Mouse (Mus musculus): ENCODE results near the gene Tle4.

Gene Tle4

DNA sequence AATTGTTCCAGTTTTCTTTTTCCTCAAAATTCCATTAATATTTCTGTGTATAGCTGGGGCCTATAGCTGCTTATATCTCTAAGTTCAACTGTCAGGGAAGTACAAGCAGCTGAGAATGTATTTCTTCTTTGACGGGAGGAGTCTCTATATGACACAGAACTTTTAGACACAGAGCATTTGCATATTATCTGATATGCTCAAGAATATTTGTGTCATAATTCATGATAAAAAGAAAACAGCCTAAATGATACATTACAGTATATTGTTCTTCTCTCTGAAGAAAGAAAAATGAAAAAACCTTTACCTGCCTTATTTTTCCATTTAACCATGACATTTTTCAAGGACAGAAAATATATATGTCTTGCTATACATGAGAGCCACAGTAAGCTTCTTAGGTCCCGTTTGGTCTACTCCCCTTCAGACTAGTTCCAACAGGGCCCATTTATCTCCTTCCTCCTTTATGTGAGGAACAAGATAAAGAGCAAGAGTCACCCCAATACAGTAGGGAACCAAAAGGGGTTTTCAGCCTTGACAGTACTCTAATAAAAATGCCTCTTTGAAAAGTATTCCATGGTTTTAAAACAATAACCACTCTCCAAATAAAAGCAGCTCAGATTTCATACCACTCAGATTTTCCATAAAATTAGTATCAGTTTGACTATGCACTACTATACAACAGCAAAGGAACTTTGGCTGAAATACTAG is 77.6 kb downstream of the Tle4 start:
- no peak for DNase-seq (ENCODE audit: low read depth)

DNA sequence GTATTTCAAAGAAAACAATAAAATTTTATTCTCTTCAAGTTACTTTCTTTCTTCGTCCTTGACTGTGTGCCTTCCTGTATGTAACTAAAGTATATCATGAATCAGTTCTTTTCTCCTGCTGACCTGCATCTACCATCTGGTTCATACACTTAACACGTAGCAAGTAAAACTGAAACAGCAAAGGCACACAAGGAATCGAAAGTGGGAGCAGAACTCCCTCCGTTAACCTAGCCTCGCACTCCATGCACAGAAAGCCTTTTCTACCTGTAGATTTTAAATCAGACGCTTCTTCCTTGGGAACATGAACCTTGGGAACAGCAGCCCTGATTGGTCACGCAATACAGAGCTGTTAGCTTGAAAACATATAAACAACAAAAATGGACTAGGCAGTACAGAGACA is 78.7 kb downstream of the Tle4 start:
- DNase-seq (ENCODE audit: low read depth): no peak

DNA sequence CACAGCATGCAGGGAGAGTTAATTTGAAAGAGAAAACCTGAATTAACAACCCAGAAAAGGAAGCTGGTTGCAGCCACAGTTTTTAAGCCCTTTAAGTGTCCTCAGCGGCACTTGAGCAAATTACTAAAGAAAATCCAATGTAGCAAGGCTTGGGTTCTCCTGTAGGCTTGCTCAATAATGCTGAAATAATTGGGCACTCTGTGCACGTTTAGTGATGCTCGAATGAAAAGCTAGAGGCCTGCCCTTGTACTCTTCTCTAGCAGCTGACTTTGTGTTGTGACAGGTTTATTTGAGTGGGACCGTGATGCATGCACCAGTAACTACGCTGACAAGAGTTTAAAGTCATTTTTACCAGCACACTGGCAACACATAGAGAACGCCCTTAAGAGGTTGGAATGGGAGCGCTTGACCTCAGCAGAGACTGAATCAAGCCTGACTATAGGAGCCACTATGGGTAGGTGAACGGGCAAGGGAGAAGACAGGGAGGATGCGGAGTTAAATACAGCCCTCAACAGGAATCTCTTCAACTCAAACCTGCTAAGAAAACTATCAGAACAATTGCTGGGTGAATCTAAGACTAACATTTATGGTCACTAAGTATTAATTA is 79.3 kb downstream of the Tle4 start:
- no peak for DNase-seq (ENCODE audit: low read depth)

DNA sequence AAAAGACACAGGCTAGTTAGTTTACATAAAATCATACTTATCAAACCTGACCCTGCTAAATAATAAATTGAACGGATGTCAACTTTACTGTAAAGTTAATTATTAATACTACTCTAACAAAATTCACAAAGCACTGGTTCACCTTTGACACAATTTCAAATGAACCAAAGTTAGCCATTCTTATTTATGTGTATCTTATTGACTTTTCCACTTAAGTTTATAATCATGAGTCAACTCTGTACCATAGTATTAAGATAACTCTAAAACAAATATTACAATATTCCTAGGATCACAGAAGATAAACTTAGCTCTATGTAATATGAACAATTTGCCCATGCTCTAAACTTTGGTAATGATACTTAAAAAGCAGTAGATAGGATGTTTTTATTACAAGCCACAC is 81.4 kb downstream of the Tle4 start:
- DNase-seq (ENCODE audit: low read depth): no peak

DNA sequence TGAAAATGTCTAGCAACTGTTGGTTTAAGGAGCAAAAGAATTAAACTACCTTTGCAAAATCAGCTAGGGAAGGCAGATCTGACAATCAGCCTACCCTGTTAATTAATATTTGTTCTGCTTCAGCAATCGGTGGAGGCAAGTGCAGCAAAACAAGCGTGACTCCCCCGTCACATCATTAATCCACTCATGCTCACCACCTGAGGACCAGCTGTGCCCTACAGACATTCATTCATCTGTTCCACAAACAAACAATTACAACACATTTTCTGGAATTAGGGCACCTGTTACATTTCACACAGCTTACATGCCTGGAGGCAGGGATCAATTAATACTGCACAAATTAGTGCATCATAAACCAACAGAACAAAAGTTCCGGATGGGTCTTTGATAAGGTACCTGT is 89.0 kb downstream of the Tle4 start:
- DNase-seq (ENCODE audit: low read depth): no peak

DNA sequence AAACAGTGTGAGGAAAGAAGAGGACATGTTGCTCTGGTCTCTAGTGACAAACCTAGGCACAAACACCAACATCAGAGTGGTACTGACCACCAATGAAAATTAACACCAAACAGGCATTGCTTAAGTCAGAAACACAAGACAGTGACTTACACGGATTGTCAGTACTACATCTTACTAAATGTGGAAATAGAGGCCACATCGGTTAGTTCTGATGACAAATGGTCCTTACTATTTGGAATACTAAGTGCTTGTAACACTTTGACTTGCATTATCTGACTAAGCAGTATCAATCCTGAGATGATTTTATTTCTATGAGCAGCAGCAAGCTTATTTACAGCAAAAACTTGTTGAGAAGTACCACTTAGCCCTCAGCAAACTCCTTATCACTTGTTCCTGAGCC is 89.9 kb downstream of the Tle4 start:
- DNase-seq (ENCODE audit: low read depth): no peak

DNA sequence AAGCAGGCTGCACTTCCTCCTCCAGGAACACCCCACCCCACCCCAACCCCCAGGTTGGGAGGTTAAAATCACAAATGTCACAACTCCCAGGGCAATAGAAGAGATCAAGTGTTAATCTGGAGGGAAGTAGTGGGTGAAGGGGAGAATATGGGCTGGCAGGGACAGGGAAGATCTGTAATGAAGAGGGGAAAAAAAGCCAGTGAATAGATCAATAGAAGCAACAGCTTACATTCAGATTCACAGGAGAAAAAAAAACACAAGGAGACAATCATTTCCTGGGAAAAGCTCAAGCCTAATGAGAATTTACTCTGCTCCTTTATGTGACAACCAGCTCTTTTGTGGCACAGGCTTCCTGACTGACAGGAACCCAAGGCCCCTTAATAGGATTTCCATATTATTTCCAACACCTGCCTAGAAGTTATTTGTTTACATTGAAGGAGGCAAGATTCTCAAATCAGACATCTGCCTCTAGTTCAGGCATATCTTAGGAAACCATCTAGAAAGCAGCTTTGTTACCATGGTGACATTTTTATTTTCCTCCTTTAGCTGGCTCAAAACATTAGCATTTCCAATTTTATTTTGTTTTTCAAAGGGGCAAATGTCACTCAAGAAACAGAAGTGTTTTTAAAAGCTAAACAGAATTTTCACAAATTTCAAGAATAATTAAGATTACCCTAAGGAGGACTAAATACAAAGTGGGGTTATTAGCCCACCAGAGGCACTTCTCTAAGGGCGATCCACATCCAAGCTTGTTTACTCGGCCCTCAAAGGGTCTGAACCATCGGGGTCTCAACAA is 90.8 kb downstream of the Tle4 start:
- DNase-seq (ENCODE audit: low read depth): no peak

DNA sequence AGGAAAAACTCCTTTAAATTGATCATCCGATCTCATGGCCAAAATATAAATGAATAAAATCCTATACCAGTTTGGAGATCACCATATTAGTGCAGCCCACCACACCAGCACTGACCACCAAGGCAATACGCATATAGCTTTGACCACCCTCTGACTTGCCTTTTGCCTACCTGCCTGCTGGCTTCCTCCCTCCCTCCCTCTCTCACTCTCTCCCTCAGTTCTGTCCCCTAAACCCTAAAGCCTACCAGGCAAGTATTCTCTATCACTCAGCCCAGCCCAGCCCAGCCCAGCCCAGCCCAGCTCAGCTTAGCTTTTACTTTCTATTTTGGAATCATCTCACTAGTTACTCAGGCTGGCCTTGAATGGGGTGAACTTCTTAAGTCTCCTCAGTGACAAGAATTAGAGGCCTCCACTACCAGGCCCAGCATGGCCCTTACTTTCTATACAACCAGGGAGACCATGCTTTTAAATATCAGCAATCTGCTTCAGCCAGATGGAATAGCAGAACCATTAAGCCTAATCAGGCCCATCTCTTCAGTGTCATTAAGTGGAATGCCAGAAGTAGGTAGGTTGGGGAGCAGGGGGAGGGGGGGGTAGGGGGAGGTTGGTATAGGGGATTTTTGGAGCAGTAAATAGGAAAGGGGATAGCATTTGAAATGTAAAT is 91.8 kb downstream of the Tle4 start:
- DNase-seq (ENCODE audit: low read depth): no peak

DNA sequence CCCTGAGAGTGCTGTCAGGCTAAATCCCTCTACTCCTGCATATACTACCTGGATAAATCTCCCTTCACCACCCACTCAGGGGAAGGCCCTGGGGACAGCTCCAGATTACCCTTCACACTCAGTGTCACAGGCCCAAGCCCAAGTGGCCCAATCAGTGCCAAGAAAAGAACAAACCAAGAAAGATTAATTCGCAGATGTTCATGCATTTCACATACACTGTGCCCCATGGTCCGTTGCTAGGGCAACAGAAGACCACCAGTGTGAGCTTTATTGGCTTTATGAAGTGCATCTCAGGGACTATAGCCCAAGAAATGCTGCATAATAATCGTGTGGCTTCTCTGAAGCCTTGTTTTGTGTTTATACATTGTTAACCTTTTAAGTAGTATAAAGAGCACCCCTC is 92.5 kb downstream of the Tle4 start:
- no peak for DNase-seq (ENCODE audit: low read depth)

DNA sequence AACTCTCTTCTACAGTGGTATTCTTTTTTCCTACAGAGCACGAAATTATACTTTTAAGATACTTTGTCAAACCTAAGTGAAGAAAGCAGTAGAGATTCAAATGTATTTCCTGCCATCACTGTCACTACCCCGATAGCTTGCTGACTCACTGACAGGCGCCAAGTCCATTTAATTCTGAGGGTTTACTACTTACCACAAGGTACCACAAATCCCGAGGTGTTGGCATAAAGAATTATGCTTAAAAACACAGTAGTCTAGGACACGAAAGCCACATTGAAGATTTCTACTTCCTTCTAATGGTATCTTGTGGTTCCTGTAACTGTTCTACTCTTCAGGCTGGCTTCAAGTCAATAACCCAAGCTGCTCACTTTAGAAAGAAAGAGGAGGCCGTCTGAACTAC is 94.0 kb downstream of the Tle4 start:
- no peak for DNase-seq (ENCODE audit: low read depth)

DNA sequence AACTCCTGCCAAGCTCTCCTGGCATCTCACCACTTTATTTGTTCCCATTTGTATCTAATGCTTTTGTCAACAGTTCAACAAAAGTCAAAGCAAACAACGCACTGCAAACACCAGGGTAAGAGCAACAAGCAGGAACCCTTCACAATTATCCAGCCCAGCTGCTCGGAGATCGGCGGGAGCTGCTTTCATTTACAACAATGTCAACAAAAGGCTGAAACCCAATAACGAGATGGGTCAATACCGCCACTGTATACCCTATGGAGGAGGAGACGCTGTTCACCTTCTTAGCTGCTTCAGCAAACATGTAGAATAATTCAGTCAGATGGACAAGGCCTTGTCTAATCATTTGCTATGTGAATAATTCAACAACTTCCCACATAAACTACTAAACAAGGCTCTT is 95.6 kb downstream of the Tle4 start:
- DNase-seq (ENCODE audit: low read depth): no peak

DNA sequence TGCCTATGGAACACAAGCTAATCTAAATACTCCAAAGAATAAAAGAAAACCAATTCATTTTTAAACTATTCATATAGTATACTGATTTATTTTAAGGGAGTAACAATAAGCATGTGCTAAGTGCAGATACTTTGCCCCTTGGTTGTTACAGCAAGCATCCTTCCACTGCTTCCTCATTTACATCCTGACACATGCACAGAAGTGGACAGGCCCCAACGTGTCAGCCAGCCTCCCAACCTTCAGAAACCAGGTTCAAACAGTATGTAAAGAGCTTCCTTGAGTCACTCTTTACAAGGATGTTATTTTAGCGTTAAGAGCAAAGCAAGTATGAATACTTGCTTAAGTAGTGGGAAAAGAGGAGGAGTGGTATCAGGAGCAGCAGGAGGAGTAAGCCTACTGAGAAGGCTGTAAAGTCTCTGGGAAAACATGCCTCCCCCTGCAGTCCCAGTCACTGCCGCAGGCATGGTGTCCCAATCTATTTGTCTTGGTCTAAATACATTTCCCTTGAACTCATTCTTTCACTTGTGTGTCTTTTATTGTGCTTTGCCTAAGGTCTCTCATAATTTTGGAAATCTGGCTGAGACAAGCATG is 97.9 kb downstream of the Tle4 start:
- no peak for DNase-seq (ENCODE audit: low read depth)

DNA sequence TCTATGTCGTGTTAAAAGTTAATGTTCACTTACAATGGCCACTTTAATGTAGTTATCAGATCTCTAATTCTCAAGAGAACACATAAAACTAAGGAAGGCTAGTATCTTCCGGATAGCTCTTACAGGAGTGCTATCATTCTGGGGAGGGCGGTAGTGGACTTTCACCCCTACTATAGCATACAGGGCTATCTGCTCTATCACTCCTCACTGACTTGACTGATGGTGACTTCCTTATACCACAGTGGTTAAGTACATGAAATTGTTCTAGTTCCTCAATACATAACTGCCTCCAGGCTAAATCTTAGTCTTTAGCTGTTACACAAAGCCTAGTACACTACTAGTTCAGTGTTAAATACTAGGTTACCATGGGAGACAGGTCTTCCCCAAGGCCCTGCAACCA is 104.8 kb downstream of the Tle4 start:
- no peak for DNase-seq (ENCODE audit: low read depth)

DNA sequence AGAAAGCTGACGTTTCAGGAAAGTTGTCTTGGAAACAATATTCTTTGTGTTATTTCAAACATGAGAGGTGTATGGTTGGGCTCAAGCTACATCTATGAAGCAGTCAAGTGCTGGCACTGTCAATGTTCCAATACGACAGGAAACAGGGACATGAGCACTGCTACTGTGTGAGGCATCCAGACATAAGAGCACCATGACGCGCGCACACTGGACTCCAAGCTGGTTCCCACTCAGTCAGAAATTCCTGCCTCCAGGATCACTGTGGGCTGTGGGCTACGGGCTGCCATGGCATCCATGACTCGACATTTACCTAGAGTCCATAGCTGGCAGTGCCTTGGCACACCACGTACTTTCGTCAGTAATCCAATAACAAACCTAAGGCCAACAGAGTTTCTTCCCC is 110.7 kb downstream of the Tle4 start:
- no peak for DNase-seq (ENCODE audit: low read depth)

DNA sequence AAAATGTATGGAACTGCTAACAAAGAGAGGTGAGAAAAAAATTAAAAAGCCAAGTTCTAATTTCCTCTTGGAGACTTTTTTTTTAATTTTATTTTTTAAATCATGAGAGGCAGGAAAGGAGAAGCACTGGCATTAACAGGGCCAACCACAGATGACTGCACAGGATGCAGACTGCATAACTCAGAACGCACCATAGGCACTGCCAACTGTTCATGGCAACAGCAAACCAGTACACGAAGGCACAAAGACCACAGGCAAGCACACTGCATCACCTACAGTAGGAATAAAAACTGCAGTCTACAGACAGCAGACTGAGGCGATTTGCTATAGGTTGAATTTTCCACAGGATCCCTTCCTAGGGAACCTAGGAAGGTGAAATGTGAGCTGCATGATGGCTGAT is 112.7 kb downstream of the Tle4 start:
- DNase-seq (ENCODE audit: low read depth): no peak

DNA sequence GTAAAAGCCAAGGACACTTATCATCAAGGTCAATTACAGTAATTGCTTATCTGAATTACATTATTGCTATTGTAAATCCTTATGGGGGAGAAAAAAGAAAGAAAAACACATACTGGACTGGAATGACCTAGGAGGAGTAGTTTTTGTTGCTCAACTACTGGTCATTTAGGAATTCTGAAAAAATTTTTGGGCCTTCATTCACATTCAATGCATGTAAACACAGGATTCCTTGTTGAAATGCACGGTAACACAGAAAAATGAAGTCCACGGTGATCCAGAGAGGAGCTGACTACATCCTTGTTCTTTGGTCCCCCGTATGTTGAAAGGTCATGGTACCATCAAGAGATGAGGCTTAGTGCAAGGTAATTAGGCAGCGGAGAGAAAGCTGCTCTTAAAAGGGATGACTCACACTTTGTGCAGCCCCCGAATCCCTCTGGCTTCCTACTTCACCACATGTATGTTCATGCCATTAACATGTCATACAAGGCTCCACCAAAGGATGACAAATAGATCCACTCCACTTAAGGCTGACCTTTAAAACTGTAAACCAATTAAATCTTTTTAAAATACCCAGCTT is 115.2 kb downstream of the Tle4 start:
- no peak for DNase-seq (ENCODE audit: low read depth)

DNA sequence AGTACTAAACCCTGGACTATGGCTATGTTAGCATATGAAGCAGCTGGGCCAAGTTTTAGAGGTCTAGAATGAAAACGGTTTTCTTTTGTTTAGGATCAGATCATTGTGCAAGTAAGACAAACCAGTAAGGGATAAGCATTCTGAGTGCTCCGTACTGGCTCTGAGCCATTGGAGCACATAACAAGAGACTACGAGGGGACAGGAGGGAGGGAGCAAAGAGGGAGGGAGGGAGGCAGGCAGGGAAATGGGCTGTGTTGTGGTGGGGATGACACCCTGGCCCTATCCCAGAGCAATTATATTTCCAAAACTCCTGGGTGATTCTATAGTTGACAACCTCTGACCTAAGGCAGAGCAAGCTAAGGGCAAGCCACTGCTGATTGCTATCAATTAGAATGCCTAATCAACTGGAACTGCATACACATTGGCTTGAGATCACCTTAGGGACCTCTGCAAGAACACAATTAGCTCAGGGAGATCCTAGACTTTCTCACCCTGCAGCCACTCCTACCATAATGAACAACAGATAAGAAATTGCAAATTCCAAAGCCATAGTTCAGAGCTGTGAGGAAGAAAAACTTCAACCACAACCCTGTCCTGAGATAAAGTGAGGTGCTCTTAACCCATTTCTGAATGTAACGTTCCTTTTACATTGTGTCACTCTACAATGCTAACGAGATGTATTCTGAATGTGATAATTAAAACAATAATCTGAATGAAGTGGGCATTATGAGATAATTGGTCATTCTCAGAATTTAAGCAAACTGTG is 115.9 kb downstream of the Tle4 start:
- DNase-seq (ENCODE audit: low read depth): no peak

DNA sequence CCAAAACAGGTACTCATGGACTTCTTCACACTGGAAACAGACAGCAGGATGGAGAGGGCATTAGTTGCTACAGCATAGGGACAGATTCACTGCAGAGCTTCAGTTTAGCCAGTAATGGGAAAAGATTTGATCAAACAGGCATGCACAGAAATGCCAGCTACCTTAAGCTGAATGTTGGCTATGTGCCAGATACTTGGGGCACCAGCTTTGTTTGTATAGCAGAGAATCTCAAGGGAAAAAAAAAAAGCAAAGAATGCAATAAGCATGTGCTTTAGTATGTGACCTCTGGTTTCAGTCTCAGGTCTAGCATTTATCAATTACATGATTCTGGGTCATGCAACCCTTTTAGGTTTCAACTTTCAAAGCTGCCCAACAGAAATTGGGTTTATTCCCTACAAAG is 118.1 kb downstream of the Tle4 start:
- DNase-seq (ENCODE audit: low read depth): no peak

DNA sequence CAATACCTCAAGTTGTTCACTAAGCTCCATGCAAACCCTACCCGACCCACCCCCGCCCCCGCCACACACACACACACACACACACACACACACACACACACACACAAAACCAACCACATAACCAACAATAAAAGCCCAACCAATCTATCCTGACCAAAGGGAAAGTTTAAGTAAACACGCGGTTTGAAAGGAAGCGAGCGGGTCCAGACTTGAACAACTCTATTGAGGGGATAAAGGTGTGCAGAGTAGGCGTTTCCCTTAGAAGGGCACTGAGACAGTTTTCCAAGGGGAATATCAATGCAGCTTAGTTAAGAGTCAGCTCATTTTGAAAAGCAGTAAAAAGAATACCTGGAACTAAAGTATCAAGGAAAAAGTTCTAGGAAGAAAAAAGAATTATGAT is 128.5 kb downstream of the Tle4 start:
- no peak for DNase-seq (ENCODE audit: low read depth)

DNA sequence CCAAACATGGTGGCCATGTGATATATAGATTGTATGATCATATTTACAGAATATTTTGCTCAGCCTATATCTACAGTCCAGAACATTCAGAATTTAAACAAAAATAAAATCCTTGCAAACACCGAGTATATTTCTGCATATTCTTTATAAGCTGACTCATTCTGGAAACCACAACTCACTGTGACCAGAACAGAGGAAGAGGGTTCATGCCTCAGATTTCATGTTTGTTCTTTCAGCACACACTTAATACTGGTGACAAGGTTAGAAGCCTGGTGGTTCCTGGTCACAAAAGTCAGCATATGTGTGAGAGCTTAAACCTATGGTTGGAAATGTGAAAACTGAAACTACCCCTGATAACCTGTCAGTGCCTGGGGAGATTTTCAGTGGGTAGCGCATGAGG is 129.1 kb downstream of the Tle4 start:
- peak; percentile 28 for DNase-seq (ENCODE audit: low read depth)

DNA sequence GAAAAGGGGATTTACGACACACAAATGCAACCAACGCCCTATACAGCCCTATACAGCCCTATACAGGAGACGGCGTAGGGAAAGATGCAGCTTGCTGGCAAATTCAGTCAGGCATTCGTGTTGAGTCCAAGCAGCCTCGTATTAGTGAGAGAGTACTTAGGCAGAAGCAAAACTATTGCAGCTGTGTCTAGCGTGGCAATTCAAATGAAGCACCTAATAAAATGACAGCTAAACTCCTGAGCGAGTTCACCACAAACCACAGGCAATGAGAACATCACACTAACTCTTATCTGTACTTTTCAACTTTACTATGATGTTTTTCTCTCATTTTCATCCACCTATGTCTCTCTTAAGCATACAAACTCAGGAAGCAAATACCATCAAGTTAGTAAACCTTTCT is 131.8 kb downstream of the Tle4 start:
- no peak for DNase-seq (ENCODE audit: low read depth)

Data from NIH3T3 (cell line).